Mouse (Mus musculus): ENCODE measurements around the gene Hba-a1.

Hba-a1 gene

GRCm38 (mm10) chr11:32283091-32283777, at the start of gene Hba-a1:
TSS of gene Hba-a1 (plus strand) at chr11:32283511.
- WGBS: 78% methylated on average over 1 of the region's 5 CpGs

GRCm38 (mm10) chr11:32233895-32234294, 49.4 kb upstream of the Hba-a1 start:
- 71% methylated on average over 3 of the region's 3 CpGs for WGBS

- 73% methylated on average over 6 of the region's 6 CpGs for WGBS
These were observed 48.4 kb upstream of the Hba-a1 start for GRCm38 (mm10) chr11:32234816-32235485.

- 11% methylated on average over 3 of the region's 3 CpGs for WGBS
These were observed 47.7 kb upstream of the Hba-a1 start for GRCm38 (mm10) chr11:32235646-32236045.

GRCm38 (mm10) chr11:32236132-32236531, 47.2 kb upstream of the Hba-a1 start:
- 50% methylated on average over 2 of the region's 2 CpGs for WGBS

GRCm38 (mm10) chr11:32236712-32237410, 46.5 kb upstream of the Hba-a1 start:
- 50% methylated on average over 9 of the region's 9 CpGs for WGBS

- WGBS: 71% methylated on average over 3 of the region's 3 CpGs
These were observed 45.9 kb upstream of the Hba-a1 start for GRCm38 (mm10) chr11:32237411-32237795.

GRCm38 (mm10) chr11:32238093-32238860, 45.0 kb upstream of the Hba-a1 start:
- 12% methylated on average over 5 of the region's 5 CpGs for WGBS

- 80% methylated on average over 3 of the region's 3 CpGs for WGBS
These were observed 41.1 kb upstream of the Hba-a1 start for GRCm38 (mm10) chr11:32242209-32242608.

GRCm38 (mm10) chr11:32243205-32243955, 39.9 kb upstream of the Hba-a1 start:
- WGBS: 37% methylated on average over 7 of the region's 7 CpGs

GRCm38 (mm10) chr11:32244064-32244463, 39.2 kb upstream of the Hba-a1 start:
- WGBS: 25% methylated on average over 3 of the region's 3 CpGs

- WGBS: 76% methylated on average over 1 of the region's 1 CpGs
These were observed 38.7 kb upstream of the Hba-a1 start for GRCm38 (mm10) chr11:32244617-32245016.

- 73% methylated on average over 6 of the region's 6 CpGs for WGBS
These were observed 37.7 kb upstream of the Hba-a1 start for GRCm38 (mm10) chr11:32245614-32246013.

- WGBS: 66% methylated on average over 3 of the region's 3 CpGs
These were observed 35.0 kb upstream of the Hba-a1 start for GRCm38 (mm10) chr11:32248350-32248749.

GRCm38 (mm10) chr11:32250880-32251763, 32.2 kb upstream of the Hba-a1 start:
- 68% methylated on average over 8 of the region's 8 CpGs for WGBS

- 100% methylated on average over 1 of the region's 1 CpGs for WGBS
These were observed 30.2 kb upstream of the Hba-a1 start for GRCm38 (mm10) chr11:32253121-32253520.

GRCm38 (mm10) chr11:32256146-32256545, 27.2 kb upstream of the Hba-a1 start:
- WGBS: 98% methylated on average over 1 of the region's 1 CpGs

GRCm38 (mm10) chr11:32256566-32256965, 26.7 kb upstream of the Hba-a1 start:
- 91% methylated on average over 3 of the region's 3 CpGs for WGBS

- 92% methylated on average over 10 of the region's 10 CpGs for WGBS
These were observed 20.5 kb upstream of the Hba-a1 start for GRCm38 (mm10) chr11:32262674-32263415.
